Comparison of ENCODE assay signal across 16 mouse cellular contexts in genomic region chr5:65850765-65851164, GRCm38 (mm10). TPM values are rescaled to one million over a fixed set of nuclear protein-coding genes. Genes with fewer than 3 reads are reported as not detected.
DNase-seq lines count a peak whose midpoint lies in the region; ATAC-seq and TF ChIP-seq lines count a peak whose summit lies in the region.
"Had no signal": no experiment of that assay in that cellular context is flagged by ENCODE, and none has a peak within 500 bp of the region (broad histone marks: within the 10 kb centered on the region; RNA-seq: fewer than 3 reads in every experiment).

No protein-coding gene starts in this region.

- H3K9ac ChIP-seq in forebrain, embryonic 14.5 days (ENCODE audit: low read length): no peak overlapping the region
- peak overlapping the region; percentile 18; the same call in 1 of the 2 replicates for H3K9ac ChIP-seq in stomach, postnatal 0 days (ENCODE audit: low read length)
- H3K9ac ChIP-seq: embryonic facial prominence, embryonic 15.5 days; midbrain, embryonic 12.5 days had no signal

- H3K27ac ChIP-seq in forebrain, embryonic 14.5 days (ENCODE audit: low read depth, low read length): no peak overlapping the region
- no peak overlapping the region for H3K27ac ChIP-seq in forebrain, embryonic 10.5 days
- no peak overlapping the region for H3K27ac ChIP-seq in stomach, postnatal 0 days (replicated peaks)
- H3K27ac ChIP-seq: embryonic facial prominence, embryonic 15.5 days; left cerebral cortex, adult 2 months; midbrain, embryonic 12.5 days had no signal

- H3K4me2 ChIP-seq in forebrain, embryonic 14.5 days (ENCODE audit: low read length): no peak overlapping the region
- H3K4me2 ChIP-seq in stomach, postnatal 0 days (replicated peaks; ENCODE audit: low read depth): no peak overlapping the region
- H3K4me2 ChIP-seq: embryonic facial prominence, embryonic 15.5 days; midbrain, embryonic 12.5 days had no signal

- WGBS in forebrain, embryonic 14.5 days: 65% methylated on average over 11 of the region's 11 CpGs
- WGBS in forebrain, embryonic 10.5 days: 72% methylated on average over 11 of the region's 11 CpGs
- 43% methylated on average over 11 of the region's 11 CpGs for WGBS in stomach, postnatal 0 days

- no peaks in the 10 kb centered on the region for H3K27me3 ChIP-seq in forebrain, embryonic 14.5 days (replicated peaks; ENCODE audit: control insufficient read depth, insufficient read depth, low read length)
- no peaks in the 10 kb centered on the region for H3K27me3 ChIP-seq in forebrain, embryonic 10.5 days (ENCODE audit: poor library complexity, severe bottlenecking)
- no peaks in the 10 kb centered on the region for H3K27me3 ChIP-seq in stomach, postnatal 0 days (ENCODE audit: control insufficient read depth, insufficient read depth, low read length)
- H3K27me3 ChIP-seq: embryonic facial prominence, embryonic 15.5 days; midbrain, embryonic 12.5 days had no signal

- TF ChIP-seq EP300 in stomach, postnatal 0 days (optimal IDR thresholded peaks at IDR 0.05): no peak

- no peak overlapping the region for H3K4me3 ChIP-seq in forebrain, embryonic 14.5 days (ENCODE audit: low read depth, low read length)
- no peak overlapping the region for H3K4me3 ChIP-seq in forebrain, embryonic 10.5 days
- H3K4me3 ChIP-seq in stomach, postnatal 0 days (ENCODE audit: low read depth, low read length): no peak overlapping the region
- H3K4me3 ChIP-seq: embryonic facial prominence, embryonic 15.5 days; left cerebral cortex, adult 2 months; midbrain, embryonic 12.5 days had no signal

- no peak for TF ChIP-seq CTCF in stomach, postnatal 0 days (IDR thresholded peaks at IDR 0.05; ENCODE audit: low read depth)

- no peaks in the 10 kb centered on the region for H3K4me1 ChIP-seq in forebrain, embryonic 14.5 days (ENCODE audit: control insufficient read depth, insufficient read depth, low read length)
- peaks cover 6% of the 10 kb centered on the region for H3K4me1 ChIP-seq in forebrain, embryonic 10.5 days
- H3K4me1 ChIP-seq in stomach, postnatal 0 days (replicated peaks; ENCODE audit: control insufficient read depth, insufficient read depth): no peaks in the 10 kb centered on the region
- H3K4me1 ChIP-seq: embryonic facial prominence, embryonic 15.5 days; midbrain, embryonic 12.5 days had no signal

- peak; percentile 20 for DNase-seq in forebrain, embryonic 14.5 days (ENCODE audit: low spot score)
- DNase-seq in forebrain, embryonic 10.5 days (ENCODE audit: extremely low spot score, low spot score): no peak
- DNase-seq in CD4-positive, CD25-positive, alpha-beta regulatory T cell, adult 2 months (ENCODE audit: low read depth, low spot score): peak; percentile 77
- peak; percentile 47 for DNase-seq in lung, postnatal 10 days
- DNase-seq in stomach, postnatal 0 days (ENCODE audit: low spot score): no peak
- no peak for DNase-seq in left cerebral cortex, adult 18-20 months (ENCODE audit: low spot score in 2 of 2)
- no peak for DNase-seq in urinary bladder, postnatal 36 days (ENCODE audit: low spot score in 2 of 2)
- DNase-seq in ovary, postnatal 10 days (ENCODE audit: low spot score): no peak
- DNase-seq: cerebellum, adult 9-10 months; gastrocnemius, postnatal 14 days; heart, postnatal 14 days; kidney, adult 18-20 months; liver had no signal

- ATAC-seq in forebrain, embryonic 14.5 days: 0 out of 2 replicates have a peak, but pooled peaks have one; percentile 23
- no peak for ATAC-seq in stomach, postnatal 0 days (ENCODE audit: low FRiP score, low TSS enrichment)

- H3K36me3 ChIP-seq in forebrain, embryonic 14.5 days (ENCODE audit: control insufficient read depth, insufficient read depth, low read length): no peaks in the 10 kb centered on the region
- no peaks in the 10 kb centered on the region for H3K36me3 ChIP-seq in forebrain, embryonic 10.5 days (replicated peaks)
- no peaks in the 10 kb centered on the region for H3K36me3 ChIP-seq in stomach, postnatal 0 days (ENCODE audit: control insufficient read depth, insufficient read depth, low read length)
- H3K36me3 ChIP-seq: embryonic facial prominence, embryonic 15.5 days; midbrain, embryonic 12.5 days had no signal

- no peaks in the 10 kb centered on the region for H3K9me3 ChIP-seq in forebrain, embryonic 14.5 days (replicated peaks; ENCODE audit: control insufficient read depth, low read length)
- no peaks in the 10 kb centered on the region for H3K9me3 ChIP-seq in forebrain, embryonic 10.5 days
- no peaks in the 10 kb centered on the region for H3K9me3 ChIP-seq in stomach, postnatal 0 days (ENCODE audit: control insufficient read depth, low read length)
- H3K9me3 ChIP-seq: embryonic facial prominence, embryonic 15.5 days; midbrain, embryonic 12.5 days had no signal

RNA-seq across cellular contexts. Expression of gene Rhoh, which starts 10.2 kb away (rescaled TPM):
- polyA plus RNA-seq in forebrain, embryonic 14.5 days (2014; fragmentation: Nextera tagmentation; extraction: Ambion mirVana): 0.25 and 0.29 TPM in 2 replicates
- polyA plus RNA-seq in forebrain, embryonic 10.5 days (2016; fragmentation: Nextera tagmentation; extraction: Ambion mirVana): 0.12 and 0.26 TPM in 2 replicates
- 0.47 and 0.51 TPM in 2 replicates for polyA plus RNA-seq in stomach, postnatal 0 days (2015; fragmentation: Nextera tagmentation; extraction: Ambion mirVana)
- total RNA-seq in left cerebral cortex, adult 18-20 months (2021): 1 to 10 TPM; 1.0 to 1.1 TPM

Comparison
In these comparisons a context has a peak if more than half of its experiments do, and no peak if none do; other contexts are left out.
1. DNase-seq: peak in forebrain, embryonic 14.5 days (single experiment), CD4-positive, CD25-positive, alpha-beta regulatory T cell, adult 2 months (single experiment) and lung, postnatal 10 days (single experiment); none in forebrain, embryonic 10.5 days (single experiment), stomach, postnatal 0 days (single experiment), left cerebral cortex, adult 18-20 months (0 of 2), urinary bladder, postnatal 36 days (0 of 2) and ovary, postnatal 10 days (single experiment).